Mouse (Mus musculus): ENCODE measurements at regions not wholly inside any gene's neighbourhood (a gene's known extent, or its start where the extent isn't known, plus 50 kb on each side); places are given as distances from the start of the nearest gene placed in this dataset.
"Not testable (repeated sequence)": the region's sequence is repeated elsewhere in the genome, so short reads cannot be mapped to it uniquely, and the experiment has no call there.

GRCm38 (mm10) chr12:28922236-28922635 is 170.6 kb downstream of the Eipr1 start:
- DNase-seq: no peak

- no peak for DNase-seq
Observed at GRCm38 (mm10) chr12:28925206-28925605, 173.6 kb downstream of the Eipr1 start.

GRCm38 (mm10) chr12:28939936-28940335 is 188.3 kb downstream of the Eipr1 start:
- no peak for DNase-seq

- peak; percentile 41 for DNase-seq
Observed at GRCm38 (mm10) chr12:28948889-28949288, 197.3 kb downstream of the Eipr1 start.

GRCm38 (mm10) chr12:28949307-28949706 is 197.7 kb downstream of the Eipr1 start:
- DNase-seq: no peak

GRCm38 (mm10) chr12:28957155-28957554 is 205.6 kb downstream of the Eipr1 start:
- no peak for DNase-seq

- DNase-seq: no peak
Observed at GRCm38 (mm10) chr12:28958661-28959060, 207.1 kb downstream of the Eipr1 start.

GRCm38 (mm10) chr12:28969671-28970379 is 218.2 kb downstream of the Eipr1 start:
- DNase-seq: no peak

GRCm38 (mm10) chr12:28974571-28975041 is 223.0 kb downstream of the Eipr1 start:
- peak; percentile 54 for DNase-seq

- no peak for DNase-seq
Observed at GRCm38 (mm10) chr12:28975249-28975648, 223.6 kb downstream of the Eipr1 start.

- no peak for DNase-seq
Observed at GRCm38 (mm10) chr12:28979679-28980078, 228.1 kb downstream of the Eipr1 start.

- no peak for DNase-seq
Observed at GRCm38 (mm10) chr12:28986214-28986613, 234.6 kb downstream of the Eipr1 start.

- DNase-seq: no peak
Observed at GRCm38 (mm10) chr12:28997474-28998192, 246.0 kb downstream of the Eipr1 start.

- no peak for DNase-seq
Observed at GRCm38 (mm10) chr12:28999963-29000451, 248.4 kb downstream of the Eipr1 start.

- DNase-seq: no peak
Observed at GRCm38 (mm10) chr12:29004504-29004903, 252.9 kb downstream of the Eipr1 start.

- no peak for DNase-seq
Observed at GRCm38 (mm10) chr12:29014601-29015000, 263.0 kb downstream of the Eipr1 start.

GRCm38 (mm10) chr12:29015200-29015862 is 263.7 kb downstream of the Eipr1 start:
- DNase-seq: peak; percentile 47

GRCm38 (mm10) chr12:29021152-29021551 is 269.5 kb downstream of the Eipr1 start:
- no peak for DNase-seq

GRCm38 (mm10) chr12:29028171-29028570 is 276.6 kb downstream of the Eipr1 start:
- DNase-seq: no peak

GRCm38 (mm10) chr12:29029461-29029860 is 277.9 kb downstream of the Eipr1 start:
- no peak for DNase-seq

- DNase-seq: no peak
Observed at GRCm38 (mm10) chr12:29046009-29046408, 294.4 kb downstream of the Eipr1 start.

- DNase-seq: not testable (repeated sequence)
Observed at GRCm38 (mm10) chr12:29048596-29048995, 297.0 kb downstream of the Eipr1 start.

- DNase-seq: no peak
Observed at GRCm38 (mm10) chr12:29049105-29049511, 297.5 kb downstream of the Eipr1 start.
